Mouse (Mus musculus): ENCODE data around the gene Pnpla1.
"Not testable (repeated sequence)": the region's sequence is repeated elsewhere in the genome, so short reads cannot be mapped to it uniquely, and the experiment has no call there.

Gene Pnpla1

DNA sequence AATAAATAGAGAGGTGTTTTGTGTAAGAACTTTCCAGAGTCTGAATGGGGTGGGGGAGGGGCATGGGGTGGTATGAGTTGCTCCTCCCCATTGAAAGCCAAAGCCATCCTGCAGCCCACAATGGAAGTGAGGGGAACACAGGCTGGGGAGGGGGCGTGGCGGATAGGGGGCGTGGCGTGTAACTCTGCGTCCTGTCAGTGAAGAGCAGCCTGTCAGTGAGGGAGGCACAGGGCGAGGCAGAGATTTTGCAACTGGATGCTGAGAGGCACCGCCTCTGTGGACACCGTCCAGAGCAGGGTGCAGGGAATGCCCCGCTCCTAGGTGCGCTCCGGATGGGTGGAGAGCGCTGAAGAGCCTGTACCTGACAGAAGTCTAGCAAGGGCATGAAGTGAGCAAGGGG, at the start of gene Pnpla1:
TSS of gene Pnpla1 (plus strand) at position 207 of the 400 bp plus-strand sequence.
- no peak for DNase-seq (ENCODE audit: low read depth, low spot score)

DNA sequence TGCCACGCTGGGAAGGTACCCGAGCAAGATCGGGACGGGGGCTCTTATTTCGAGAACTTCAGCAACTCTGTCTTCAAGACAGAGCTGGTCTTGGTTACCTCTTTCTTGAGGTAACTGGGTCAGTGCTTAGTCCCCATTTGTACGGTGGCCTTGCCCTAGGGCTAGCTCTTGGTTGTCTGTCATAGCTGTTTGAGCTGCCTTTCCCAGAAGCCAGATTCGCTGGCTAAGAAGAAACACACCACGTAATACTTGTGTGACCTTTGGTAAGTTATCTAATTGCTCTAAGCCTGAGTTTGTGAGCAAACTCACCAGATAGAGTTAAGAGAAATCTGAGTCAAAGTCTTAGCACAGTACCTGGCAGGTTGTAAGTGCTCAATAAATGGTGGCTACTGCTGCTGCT, 49.5 kb upstream of the Pnpla1 start:
- DNase-seq (ENCODE audit: low read depth, low spot score) = no peak

DNA sequence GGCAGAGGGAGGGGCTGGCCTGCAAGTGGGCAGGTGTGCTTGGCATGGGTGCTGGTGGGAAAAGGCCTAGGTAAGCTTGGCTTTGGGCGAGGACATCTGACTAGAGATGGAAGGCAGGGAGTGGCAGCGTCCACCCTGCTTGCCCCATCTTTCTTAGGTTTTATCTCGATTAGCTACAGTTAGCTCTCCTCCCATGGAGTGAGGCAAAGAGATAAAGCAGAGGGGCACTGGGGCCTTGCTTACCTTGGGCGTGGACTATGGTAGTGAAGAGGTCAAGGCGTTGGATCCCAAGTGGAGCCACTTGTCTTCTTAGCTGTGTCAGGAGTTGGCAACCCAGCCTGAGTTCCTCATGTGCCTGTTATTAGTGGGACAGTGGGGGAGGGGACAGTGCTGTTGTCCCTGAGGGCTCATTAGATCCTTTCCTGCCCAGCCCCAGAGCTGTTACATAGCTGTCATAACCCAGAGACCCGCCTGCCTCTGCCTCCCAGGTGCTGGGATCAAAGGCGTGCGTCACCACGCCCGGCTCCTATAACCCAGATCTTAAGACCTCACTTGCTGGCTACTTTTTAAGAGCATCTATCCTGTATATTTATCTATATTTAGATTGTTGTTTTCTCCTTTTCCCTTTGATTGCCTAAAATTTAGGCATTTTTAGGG, 48.9 kb upstream of the Pnpla1 start:
- DNase-seq (ENCODE audit: low read depth, low spot score) = no peak

DNA sequence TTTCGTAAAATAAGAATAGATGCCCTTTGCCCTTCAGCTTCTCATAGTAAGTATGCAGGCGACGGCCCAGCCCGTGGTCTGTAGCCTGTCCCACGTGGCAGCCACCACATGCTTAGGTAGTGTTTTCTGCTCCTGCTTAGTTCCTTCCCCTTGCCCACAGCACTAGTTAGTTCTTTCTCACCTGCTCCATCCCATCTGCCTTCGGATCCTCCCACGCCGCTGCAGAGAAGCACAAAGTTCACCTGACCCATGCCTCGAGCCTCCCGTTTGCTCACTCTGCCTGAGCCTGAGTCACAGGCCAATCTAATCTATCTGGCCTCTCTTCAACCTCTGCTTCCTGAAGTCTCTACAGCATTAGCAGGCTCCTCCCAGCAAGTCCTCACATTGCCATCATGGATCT, 45.9 kb upstream of the Pnpla1 start:
- DNase-seq (ENCODE audit: low read depth, low spot score) = no peak

DNA sequence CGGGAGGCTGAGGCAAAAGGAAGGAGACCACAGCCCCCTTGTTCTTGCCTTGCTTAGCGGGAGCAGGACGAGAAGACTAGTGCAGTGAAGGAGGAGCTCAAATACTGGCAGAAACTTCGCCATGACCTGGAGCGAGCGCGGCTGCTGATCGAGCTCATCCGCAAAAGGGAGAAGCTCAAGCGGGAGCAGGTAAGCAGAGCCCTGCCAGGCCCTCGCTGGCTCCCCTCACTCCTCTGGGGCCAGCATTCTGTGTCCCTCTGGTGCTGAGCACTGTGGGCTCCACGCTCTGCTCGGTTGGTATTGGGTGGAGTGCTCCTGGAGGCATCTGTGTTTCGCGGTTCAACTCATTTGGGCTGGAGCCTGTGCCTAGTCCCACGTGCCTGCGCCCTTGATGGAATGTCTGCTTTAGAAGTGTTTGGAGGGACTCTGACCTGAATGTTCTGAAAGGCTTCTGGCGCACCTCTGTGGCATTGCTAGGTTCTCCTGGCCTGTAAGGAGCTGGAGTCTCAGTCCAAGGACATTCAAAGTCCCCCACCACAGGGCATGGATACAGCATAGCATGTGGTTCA, 43.6 kb upstream of the Pnpla1 start:
- no peak for DNase-seq (ENCODE audit: low read depth, low spot score)

DNA sequence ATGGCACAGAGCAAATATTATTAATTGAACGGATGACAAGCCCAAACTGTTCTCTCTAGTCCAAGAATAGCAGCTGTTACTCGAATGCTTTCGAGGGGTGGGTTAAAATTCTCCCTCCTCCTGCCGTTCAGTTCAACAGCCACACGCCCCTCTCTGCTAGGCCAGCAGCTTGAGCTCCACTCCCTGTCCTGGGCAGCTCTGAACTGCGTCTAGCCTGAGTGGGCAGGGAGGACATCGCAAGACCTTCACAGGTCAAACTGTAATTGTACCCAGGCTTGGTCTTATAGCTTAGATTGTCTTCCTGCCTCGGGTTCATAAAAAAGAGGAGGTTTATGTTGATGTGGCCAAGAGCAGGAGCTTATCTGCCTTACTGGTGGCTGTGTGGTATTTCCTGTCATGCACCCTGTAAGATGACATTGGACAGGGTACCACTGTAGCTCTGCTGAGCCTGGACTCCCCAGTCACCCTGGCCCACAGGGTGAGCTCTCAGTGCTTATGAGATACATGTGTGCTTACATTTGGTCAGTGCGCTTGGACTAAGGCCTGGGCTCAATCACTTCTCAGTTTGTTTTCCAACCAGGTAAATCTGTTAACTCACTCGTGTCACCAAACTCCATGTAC, 42.7 kb upstream of the Pnpla1 start:
- no peak for DNase-seq (ENCODE audit: low read depth, low spot score)

DNA sequence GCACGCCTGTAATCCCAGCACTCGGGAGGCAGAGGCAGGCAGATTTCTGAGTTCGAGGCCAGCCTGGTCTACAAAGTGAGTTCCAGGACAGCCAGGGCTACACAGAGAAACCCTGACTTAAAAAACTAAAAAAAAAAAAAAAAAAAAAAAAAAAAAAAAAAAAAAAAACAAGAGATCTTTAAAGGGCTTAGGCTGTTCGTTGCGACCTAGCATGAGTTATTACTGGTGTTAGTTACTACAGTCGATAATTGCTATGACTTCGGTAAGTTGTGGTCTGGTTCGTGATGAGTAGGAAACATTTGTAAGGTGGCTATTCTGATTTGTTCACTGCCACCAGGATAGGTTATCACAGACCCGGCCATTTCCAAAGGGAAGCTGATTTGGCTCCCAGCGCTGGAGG, 41.9 kb upstream of the Pnpla1 start:
- not testable (repeated sequence) for DNase-seq (ENCODE audit: low read depth, low spot score)

DNA sequence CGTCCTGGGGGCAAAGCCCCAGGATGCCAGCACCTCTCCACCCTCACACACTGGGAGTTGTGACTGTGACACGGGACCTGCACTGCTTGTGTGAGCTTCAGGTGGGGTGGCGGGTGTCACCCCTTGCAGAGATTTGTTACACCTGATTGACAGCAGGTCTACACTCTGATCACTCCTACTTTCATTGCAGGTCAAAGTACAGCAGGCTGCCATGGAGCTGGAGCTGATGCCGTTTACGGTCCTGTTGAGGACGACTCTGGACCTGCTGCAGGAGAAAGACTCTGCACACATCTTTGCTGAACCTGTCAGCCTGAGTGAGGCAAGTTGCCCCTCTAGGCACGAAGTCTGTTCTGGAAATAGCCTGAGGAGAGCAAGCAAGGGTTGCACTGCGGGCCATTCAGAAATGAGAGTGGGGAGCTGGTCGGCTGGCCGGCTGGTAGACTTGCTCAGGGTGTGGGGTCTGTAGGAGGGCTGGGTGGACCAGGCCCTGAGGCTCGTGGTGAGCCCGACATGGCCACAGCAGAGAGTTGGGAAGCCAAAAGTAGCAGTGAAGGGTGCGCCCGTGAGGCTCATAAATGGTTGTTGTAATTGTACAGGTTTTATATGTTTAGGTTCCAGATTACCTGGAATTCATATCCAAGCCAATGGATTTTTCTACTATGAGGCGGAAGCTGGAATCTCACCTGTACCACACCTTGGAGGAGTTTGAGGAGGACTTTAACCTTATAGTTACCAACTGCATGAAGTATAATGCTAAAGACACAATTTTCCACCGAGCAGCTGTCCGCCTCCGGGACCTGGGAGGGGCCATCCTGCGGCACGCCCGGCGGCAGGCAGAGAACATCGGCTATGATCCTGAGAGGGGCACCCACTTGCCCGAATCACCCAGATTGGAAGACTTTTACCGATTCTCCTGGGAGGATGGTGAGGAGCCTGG, 41.1 kb upstream of the Pnpla1 start:
- DNase-seq (ENCODE audit: low read depth, low spot score) = no peak

DNA sequence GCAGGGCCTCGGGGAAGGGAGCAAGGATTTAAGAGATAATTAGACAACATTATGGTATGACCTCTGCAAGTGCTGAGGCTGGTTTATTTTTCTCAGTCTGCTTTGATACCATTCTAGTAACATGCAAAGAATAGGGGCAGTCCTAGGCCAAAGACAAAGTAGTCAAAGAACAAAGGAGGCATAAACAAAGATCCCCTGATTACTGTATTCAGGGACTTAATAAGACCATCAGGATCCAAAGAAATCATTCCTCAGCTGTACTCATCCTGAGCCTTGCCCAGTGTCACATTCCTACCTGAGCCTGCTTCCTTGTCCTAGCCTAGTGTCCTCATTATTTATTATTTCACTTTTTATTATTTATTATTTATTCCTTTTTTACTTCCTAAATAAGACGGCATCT, 38.0 kb upstream of the Pnpla1 start:
- DNase-seq (ENCODE audit: low read depth, low spot score) = no peak

DNA sequence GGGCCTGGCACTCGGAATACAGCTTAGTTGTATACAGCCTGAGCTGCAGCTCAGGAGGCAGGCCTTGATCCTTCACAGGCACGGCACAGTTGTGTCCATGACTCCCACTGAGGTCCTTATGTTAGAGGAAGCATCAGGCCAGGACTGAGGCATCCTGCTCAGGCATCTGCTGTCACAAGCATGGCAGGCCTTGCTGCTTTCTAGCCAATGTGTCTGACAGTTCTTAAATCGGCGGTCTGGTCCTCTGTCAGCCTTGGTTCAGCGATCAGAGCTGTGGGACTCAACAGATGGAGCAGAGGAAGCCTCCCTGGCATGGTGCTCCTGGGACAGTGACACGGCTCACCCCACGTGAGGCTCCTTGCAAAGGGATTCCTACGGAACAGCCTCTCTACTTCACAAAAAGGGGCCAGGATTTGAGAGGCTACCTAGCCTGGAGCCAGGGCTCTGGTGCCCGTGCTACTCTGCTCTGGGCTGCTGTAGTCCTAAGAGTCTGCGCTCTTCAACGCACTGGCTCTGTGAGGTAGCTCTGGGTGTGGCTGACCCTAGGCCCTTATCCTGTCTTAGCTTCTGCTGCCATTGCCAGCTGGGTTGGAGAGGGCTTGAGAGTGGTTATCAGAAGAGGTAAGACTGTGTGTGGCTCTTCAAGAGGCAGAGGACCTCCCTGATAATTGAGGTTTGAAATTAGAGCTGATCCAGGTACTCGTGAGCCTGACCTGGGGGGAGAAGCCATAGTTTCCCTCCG, 35.0 kb upstream of the Pnpla1 start:
- DNase-seq (ENCODE audit: low read depth, low spot score) = no peak

DNA sequence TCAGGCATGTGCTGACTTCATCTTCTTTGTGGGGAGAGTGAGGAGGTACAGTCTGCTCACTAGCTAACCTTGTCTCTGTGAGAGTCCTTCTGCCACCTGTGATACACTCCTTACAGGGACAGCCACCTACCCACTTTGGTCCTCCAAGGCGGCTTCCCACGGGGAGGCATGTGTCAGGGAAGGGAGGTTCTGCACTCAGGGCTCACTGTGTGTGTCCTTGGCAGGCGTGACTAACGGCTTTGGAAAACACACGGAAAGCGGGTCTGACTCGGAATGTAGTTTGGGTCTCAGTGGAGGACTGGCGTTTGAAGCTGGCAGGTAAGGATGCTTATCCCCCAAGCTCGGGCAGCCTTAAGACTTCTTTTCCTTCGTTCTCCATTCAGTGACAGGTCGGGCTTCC, 34.5 kb upstream of the Pnpla1 start:
- no peak for DNase-seq (ENCODE audit: low read depth, low spot score)

DNA sequence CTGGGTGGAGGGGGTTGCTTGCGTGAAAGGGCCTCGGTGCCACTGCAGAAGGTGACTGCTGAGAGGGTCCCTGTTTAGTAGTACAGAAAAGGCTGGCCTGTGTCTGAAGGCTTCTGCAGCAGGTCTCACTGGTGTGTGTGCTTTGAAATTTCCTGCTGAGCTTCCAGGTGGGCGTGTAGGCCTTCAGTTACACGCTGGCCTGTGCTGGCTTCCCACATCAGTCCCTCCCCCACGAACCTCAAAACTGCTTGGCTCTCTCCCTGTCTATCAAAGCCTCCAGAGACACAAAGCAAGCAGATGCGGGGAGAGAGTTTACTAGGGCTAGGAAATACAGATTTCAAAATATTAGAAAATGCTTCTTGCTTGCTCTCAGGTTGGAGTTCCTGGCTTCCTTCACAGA, 33.3 kb upstream of the Pnpla1 start:
- DNase-seq (ENCODE audit: low read depth, low spot score) = no peak

DNA sequence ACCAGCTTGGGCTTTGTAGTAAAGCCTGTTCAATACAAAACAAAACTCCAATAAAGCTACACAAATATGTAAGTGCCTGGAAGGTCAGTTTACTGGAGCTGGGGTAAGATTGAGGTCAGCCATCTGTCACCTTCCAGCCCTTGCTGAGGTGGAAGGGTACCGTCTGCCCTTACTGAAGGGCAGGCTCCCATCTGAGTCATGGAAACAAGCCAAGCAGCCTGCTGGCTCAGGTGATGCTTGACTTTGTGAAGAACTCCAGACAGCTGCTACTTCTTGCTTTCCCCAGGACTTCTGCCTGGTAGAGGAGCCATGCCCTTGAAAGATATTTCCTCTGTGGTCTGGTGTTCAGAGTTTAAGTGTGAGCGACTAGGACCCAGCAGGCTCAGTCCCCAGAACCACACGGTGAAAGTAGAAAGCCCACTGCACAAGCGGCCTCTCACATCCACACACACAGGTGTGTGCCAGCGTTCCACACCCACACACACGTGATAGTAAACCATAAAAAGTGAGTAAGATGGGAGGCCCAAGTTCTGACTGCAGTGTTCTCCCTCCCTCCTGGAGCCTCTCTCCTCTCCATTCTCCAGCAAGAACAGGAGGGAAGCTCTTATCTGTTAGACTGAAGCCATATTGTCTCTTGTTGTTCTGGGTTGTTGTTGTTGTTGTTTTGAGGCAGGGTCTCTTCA, 32.7 kb upstream of the Pnpla1 start:
- no peak for DNase-seq (ENCODE audit: low read depth, low spot score)

DNA sequence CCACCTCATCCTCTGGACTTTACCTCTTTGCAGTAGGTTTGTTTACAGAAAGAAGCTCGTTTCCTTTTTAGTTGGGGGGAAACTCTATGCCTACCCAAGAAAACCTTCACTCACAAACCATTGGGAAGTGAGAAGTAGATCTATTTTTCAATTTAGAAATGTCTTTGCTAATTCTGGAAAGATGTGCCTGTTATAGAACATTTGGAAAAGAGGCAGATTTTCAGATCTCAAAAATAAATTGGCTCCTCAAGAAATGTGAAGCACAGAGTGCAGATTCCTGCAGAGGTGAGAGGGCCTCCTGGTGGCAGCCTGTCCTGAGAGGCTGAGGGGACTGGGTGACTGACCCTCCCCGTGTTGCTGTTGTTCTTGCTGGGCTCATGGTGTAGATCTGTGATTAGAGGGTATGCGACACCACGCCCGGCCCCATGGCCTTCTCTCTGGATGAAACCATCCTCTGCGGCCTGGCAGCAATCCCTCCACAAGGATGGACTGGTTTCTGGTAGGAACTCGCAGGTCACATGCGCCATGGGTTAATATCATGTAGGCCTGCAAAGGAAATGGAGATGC, 30.5 kb upstream of the Pnpla1 start:
- no peak for DNase-seq (ENCODE audit: low read depth, low spot score)

DNA sequence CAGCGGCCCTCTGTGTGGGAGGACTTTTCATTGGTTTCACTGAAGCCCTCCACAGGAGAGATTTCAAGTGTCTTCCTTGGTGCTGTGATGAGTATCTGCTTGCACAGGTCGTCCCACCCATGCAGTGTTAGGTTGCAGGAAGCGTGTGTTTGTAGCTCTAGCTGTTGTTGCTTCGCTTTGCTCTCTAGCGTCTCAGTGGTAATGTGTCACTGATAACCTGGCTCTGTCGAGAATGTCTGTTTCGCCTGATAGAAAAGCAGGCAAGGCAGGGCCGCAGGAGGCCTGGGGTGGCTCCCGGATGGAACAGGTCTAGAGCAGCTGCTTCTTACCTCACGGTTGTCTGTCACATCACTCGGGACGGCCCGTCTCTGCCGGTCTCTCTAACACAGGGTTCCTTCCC, 29.1 kb upstream of the Pnpla1 start:
- no peak for DNase-seq (ENCODE audit: low read depth, low spot score)

DNA sequence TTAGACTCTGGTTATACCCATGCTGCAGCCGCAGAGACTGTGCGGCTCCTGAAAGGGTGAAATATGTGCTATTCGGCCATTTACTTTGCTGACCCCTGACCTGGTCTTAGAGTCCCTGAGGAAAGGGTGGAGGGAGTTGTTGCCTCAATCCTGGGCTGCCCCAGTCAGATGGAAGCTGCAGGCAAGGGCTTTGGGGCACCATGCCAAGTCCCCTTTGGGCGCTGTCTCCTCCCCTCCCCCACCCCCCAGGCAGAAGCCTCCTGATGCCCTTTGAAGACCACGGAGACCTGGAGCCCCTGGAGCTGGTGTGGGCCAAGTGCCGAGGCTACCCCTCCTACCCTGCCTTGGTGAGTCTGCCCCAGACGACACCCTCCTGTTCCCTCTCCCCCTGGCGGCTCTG, 27.1 kb upstream of the Pnpla1 start:
- no peak for DNase-seq (ENCODE audit: low read depth, low spot score)

DNA sequence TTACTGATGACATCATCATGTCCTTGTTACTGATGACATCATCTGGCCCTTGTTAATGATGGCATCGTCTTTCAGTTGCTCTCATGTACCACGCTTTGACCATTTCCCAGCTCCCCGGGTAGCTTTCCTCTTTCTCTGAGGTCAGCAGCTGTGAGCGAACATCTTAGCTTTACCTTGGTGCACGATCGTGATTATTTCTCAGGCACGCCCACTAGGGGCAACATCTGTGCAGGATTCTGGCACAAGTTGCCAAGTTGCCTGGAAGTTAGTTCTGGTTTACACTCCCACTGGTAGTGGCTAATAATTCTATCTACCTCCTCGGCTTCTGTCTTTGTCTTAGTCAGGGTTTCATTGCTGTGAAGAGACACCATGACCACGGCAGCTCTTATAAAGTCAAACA, 26.2 kb upstream of the Pnpla1 start:
- DNase-seq (ENCODE audit: low read depth, low spot score) = no peak

DNA sequence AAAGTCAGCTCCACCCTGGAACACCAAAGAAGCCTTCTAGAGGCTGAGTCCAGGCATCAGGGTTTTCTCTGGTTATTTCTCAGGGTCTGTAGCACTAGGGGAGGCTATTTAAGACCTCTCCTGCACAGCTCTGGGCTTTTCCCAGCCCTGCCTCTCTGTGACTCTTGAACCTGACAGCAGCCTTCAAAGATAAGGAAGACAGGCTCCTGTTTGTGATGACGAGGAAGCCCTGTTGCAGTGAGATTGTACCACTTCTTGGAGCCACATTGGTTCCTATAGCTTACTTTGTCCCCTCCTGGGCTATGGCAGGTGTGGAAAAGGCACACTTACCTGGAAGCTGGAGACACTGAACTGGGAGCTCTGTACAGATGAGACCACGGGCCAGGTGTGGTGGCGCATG, 25.3 kb upstream of the Pnpla1 start:
- no peak for DNase-seq (ENCODE audit: low read depth, low spot score)

DNA sequence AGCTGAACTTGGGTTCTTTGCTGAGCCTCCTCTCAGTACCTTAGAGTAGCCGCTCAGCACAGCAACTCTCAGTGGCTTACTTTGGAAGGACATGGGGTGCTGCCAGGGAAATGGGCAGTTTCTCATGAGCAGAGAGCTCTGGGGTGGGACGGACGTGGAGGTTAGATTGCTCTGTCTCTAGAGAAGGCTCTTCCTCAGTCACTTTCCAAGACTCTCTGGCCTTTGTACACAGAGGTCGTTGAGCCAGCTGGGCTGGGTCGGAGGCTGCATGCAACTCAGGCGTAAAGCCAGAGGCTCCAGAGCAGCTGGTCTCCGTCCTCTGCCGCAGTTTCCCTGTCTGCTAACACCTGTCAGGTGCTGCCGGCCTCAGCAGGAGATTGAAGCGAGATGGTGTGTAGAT, 23.5 kb upstream of the Pnpla1 start:
- no peak for DNase-seq (ENCODE audit: low read depth, low spot score)

DNA sequence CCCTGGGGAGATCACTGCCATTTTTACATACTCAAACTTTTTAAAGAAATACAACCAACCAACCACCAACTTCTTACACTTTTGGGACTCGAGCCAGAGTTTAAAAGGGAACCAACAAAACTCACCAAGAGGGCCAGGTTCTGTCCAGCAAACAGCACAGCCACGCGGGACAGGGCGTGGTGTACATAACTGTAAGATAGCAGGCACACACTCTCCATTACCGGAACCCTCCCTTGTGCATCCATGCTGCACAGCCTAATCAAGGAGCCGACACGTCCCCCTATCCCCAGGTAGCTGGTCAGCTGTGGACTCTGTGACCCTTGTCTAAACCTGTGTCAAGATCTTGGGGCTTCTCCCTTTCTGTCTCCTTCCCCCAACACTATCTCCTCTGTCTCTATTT, 20.4 kb upstream of the Pnpla1 start:
- no peak for DNase-seq (ENCODE audit: low read depth, low spot score)

DNA sequence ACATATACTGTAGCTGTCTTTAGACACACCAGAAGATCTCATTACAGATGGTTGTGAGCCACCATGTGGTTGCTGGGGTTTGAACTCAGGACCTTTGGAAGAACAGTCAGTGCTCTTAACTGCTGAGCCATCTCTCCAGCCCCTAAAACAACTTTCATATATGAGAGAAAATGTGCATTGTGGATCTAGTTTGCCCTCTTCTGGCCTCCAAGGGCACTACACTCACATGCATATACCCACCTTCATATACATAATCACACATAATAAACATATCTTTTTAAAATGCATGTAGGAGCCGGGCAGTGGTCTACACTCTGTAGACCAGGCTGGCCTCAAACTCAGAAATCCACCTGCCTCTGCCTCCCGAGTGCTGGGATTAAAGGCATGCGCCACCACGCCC, 16.3 kb upstream of the Pnpla1 start:
- not testable (repeated sequence) for DNase-seq (ENCODE audit: low read depth, low spot score)
